8 mouse cellular contexts compared by ENCODE assay signal in the genomic region with DNA sequence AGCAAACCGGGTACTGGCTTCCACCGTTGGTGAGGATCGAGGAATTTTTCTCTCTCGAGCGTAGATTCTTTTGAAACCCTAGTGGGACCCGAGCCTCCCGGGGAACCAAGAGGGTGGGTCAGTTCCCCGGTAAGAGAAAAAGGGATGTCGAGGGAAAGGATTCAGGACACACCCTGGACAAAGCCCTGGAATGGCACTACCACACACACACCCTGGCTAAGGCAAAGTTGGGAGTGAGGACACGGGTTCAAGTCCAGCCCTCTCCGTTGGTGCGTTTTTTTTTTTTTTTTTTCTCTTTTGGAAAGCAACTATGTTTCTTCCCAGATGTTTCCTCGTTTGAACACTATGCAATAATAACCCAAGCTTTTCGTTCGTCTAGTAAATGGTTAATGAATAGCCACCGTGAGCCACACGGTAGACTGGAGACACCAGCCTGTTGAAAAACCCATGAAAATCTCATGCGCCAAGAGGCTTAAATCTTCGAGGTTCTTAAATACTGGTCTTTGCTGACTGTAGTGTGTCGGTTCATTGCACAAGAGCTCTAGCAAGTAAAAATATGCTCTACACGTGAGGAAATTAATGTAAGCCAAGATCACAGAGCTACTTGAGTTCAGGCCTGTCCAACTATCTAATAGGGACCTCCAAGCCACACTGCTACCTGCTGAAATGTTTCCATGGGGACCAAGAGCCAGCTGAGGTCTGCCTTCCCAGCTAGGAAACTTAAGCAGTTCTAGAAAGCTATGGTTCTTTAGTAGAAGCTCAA. TPM values are rescaled to one million over a fixed set of nuclear protein-coding genes. Genes with fewer than 3 reads are reported as not detected.
A peak's percentile ranks its signal among the peaks of the same experiment; 100 is the strongest.
DNase-seq lines count a peak whose midpoint lies in the region; ATAC-seq and TF ChIP-seq lines count a peak whose summit lies in the region.

No protein-coding gene starts in this region.

- peak overlapping the region; percentile 68 for H3K9ac ChIP-seq in kidney, embryonic 15.5 days
- H3K9ac ChIP-seq in hindbrain, embryonic 14.5 days = peak overlapping the region; percentile 88
- peak overlapping the region; percentile 95 for H3K9ac ChIP-seq in midbrain, embryonic 16.5 days (ENCODE audit: low read depth, low read length)

- no peaks in the 10 kb centered on the region for H3K27me3 ChIP-seq in kidney, embryonic 15.5 days
- H3K27me3 ChIP-seq in hindbrain, embryonic 14.5 days (ENCODE audit: control insufficient read depth, insufficient read depth, low read length) = no peaks in the 10 kb centered on the region
- H3K27me3 ChIP-seq in midbrain, embryonic 16.5 days (ENCODE audit: control insufficient read depth, insufficient read depth, low read depth, low read length) = no peaks in the 10 kb centered on the region

- no peak; the same call in 1 of the 2 replicates for ATAC-seq in kidney, embryonic 15.5 days (replicated peaks; ENCODE audit: low FRiP score)
- no peak for ATAC-seq in hindbrain, embryonic 14.5 days (ENCODE audit: low FRiP score)
- ATAC-seq in midbrain, embryonic 16.5 days = no peak; the same call in none of the 2 replicates
- no peak for ATAC-seq in cerebellum, adult (ENCODE audit: insufficient number of reproducible peaks, low FRiP score, low TSS enrichment)

- TF ChIP-seq POLR2A in bone marrow, adult 2 months (IDR thresholded peaks at IDR 0.05; ENCODE audit: borderline replicate concordance, control insufficient read depth, low read depth, low read length) = no peak

- no peak for DNase-seq in kidney, postnatal 10 days
- DNase-seq in hindbrain, embryonic 14.5 days (ENCODE audit: low spot score) = no peak
- DNase-seq in layer of hippocampus, postnatal 36 days = no peak
- no peak for DNase-seq in gastrocnemius, adult 8-10 months (ENCODE audit: low spot score in 2 of 2)

- no peak for TF ChIP-seq CTCF in bone marrow, adult 2 months (IDR thresholded peaks at IDR 0.05; ENCODE audit: control insufficient read depth, insufficient read depth, low read length)

- WGBS in kidney, embryonic 15.5 days = 18% methylated on average over 21 of the region's 21 CpGs
- 13% methylated on average over 21 of the region's 21 CpGs for WGBS in bone marrow, adult 2 months
- 27% methylated on average over 21 of the region's 21 CpGs for WGBS in hindbrain, embryonic 14.5 days
- 27% methylated on average over 21 of the region's 21 CpGs for WGBS in midbrain, embryonic 16.5 days

- H3K27ac ChIP-seq in kidney, embryonic 15.5 days = peak overlapping the region; percentile 100
- H3K27ac ChIP-seq in bone marrow, adult 2 months (ENCODE audit: control insufficient read depth, insufficient read depth, low read depth, low read length, poor library complexity) = peak overlapping the region; percentile 100
- peak overlapping the region; percentile 96 for H3K27ac ChIP-seq in hindbrain, embryonic 14.5 days
- H3K27ac ChIP-seq in midbrain, embryonic 16.5 days (ENCODE audit: low read length) = peak overlapping the region; percentile 94

- peaks cover 31% of the 10 kb centered on the region for H3K4me1 ChIP-seq in kidney, embryonic 15.5 days
- H3K4me1 ChIP-seq in bone marrow, adult 2 months (ENCODE audit: control insufficient read depth, insufficient read depth, low read length) = no peaks in the 10 kb centered on the region; the same call in 1 of the 2 replicates
- H3K4me1 ChIP-seq in hindbrain, embryonic 14.5 days (replicated peaks; ENCODE audit: control insufficient read depth, insufficient read depth, low read length) = peaks cover 17% of the 10 kb centered on the region
- peaks cover 19% of the 10 kb centered on the region for H3K4me1 ChIP-seq in midbrain, embryonic 16.5 days (ENCODE audit: control insufficient read depth, insufficient read depth, low read length)

- peak overlapping the region; percentile 65 for H3K4me2 ChIP-seq in kidney, embryonic 15.5 days
- H3K4me2 ChIP-seq in hindbrain, embryonic 14.5 days (replicated peaks) = peak overlapping the region; percentile 72
- peak overlapping the region; percentile 64 for H3K4me2 ChIP-seq in midbrain, embryonic 16.5 days (ENCODE audit: low read length)

- peak overlapping the region; percentile 68 for H3K4me3 ChIP-seq in kidney, embryonic 15.5 days (replicated peaks)
- H3K4me3 ChIP-seq in bone marrow, adult 2 months (replicated peaks; ENCODE audit: control insufficient read depth, low read depth, low read length) = peak overlapping the region; percentile 96
- H3K4me3 ChIP-seq in hindbrain, embryonic 14.5 days (replicated peaks; ENCODE audit: low read length) = peak overlapping the region; percentile 73
- peak overlapping the region; percentile 79 for H3K4me3 ChIP-seq in midbrain, embryonic 16.5 days (ENCODE audit: low read depth, low read length)

- no peaks in the 10 kb centered on the region for H3K9me3 ChIP-seq in kidney, embryonic 15.5 days (replicated peaks)
- H3K9me3 ChIP-seq in hindbrain, embryonic 14.5 days (ENCODE audit: control insufficient read depth, low read length) = no peaks in the 10 kb centered on the region
- no peaks in the 10 kb centered on the region for H3K9me3 ChIP-seq in midbrain, embryonic 16.5 days (replicated peaks; ENCODE audit: control insufficient read depth, low read length, poor library complexity, severe bottlenecking)

- H3K36me3 ChIP-seq in kidney, embryonic 15.5 days = peaks cover 60% of the 10 kb centered on the region
- H3K36me3 ChIP-seq in hindbrain, embryonic 14.5 days (replicated peaks; ENCODE audit: control insufficient read depth, insufficient read depth) = peaks cover 43% of the 10 kb centered on the region
- H3K36me3 ChIP-seq in midbrain, embryonic 16.5 days (ENCODE audit: control insufficient read depth, insufficient read depth, low read length) = peaks cover 22% of the 10 kb centered on the region

RNA-seq across cellular contexts. Expression of a gene that starts 0.5 kb away (rescaled TPM):
- polyA plus RNA-seq in kidney, embryonic 15.5 days (2015; fragmentation: Nextera tagmentation; extraction: Ambion mirVana) = 47.0 and 49.0 TPM in 2 replicates
- 4.8 and 20.2 TPM in 2 replicates for polyA plus RNA-seq in bone marrow, adult 2 months (2011; ENCODE audit: insufficient read depth, insufficient read length, low replicate concordance, missing spikeins)
- 31.0 and 32.3 TPM in 2 replicates for polyA plus RNA-seq in hindbrain, embryonic 14.5 days (2014; fragmentation: Nextera tagmentation; extraction: Ambion mirVana)
- 35.5 and 38.2 TPM in 2 replicates for polyA plus RNA-seq in midbrain, embryonic 16.5 days (2015; fragmentation: Nextera tagmentation; extraction: Ambion mirVana)
- 10 to 100 TPM in 1 of 2 experiments, 1 to 10 TPM in 1; 9.8 to 11.7 TPM for total RNA-seq in layer of hippocampus, postnatal 36 days (2021)
- total RNA-seq in gastrocnemius, adult 8-10 months (2022) = 1 to 10 TPM; 4.0 to 7.4 (median 6.1) TPM

RNA-seq across cellular contexts. Expression of a gene that starts 0.9 kb away (rescaled TPM):
- polyA plus RNA-seq in kidney, embryonic 15.5 days (2015; fragmentation: Nextera tagmentation; extraction: Ambion mirVana) = 8.6 and 9.6 TPM in 2 replicates
- polyA plus RNA-seq in bone marrow, adult 2 months (2011; ENCODE audit: insufficient read depth, insufficient read length, low replicate concordance, missing spikeins) = 1.1 and 3.3 TPM in 2 replicates
- 14.2 and 15.9 TPM in 2 replicates for polyA plus RNA-seq in hindbrain, embryonic 14.5 days (2014; fragmentation: Nextera tagmentation; extraction: Ambion mirVana)
- 16.2 and 17.5 TPM in 2 replicates for polyA plus RNA-seq in midbrain, embryonic 16.5 days (2015; fragmentation: Nextera tagmentation; extraction: Ambion mirVana)
- total RNA-seq in layer of hippocampus, postnatal 36 days (2021) = 10 to 100 TPM; 17.1 to 17.7 TPM
- total RNA-seq in gastrocnemius, adult 8-10 months (2022) = 1 to 10 TPM; 2.8 to 3.8 (median 2.9) TPM

RNA-seq across cellular contexts. Expression of a gene that starts 19.4 kb away (rescaled TPM):
- 10.0 and 12.3 TPM in 2 replicates for polyA plus RNA-seq in kidney, embryonic 15.5 days (2015; fragmentation: Nextera tagmentation; extraction: Ambion mirVana)
- polyA plus RNA-seq in bone marrow, adult 2 months (2011; ENCODE audit: insufficient read depth, insufficient read length, low replicate concordance, missing spikeins) = 0.63 TPM in 1 of 2 replicates, not detected in the other
- 24.6 and 26.5 TPM in 2 replicates for polyA plus RNA-seq in hindbrain, embryonic 14.5 days (2014; fragmentation: Nextera tagmentation; extraction: Ambion mirVana)
- polyA plus RNA-seq in midbrain, embryonic 16.5 days (2015; fragmentation: Nextera tagmentation; extraction: Ambion mirVana) = 14.1 and 14.4 TPM in 2 replicates
- 10 to 100 TPM; 16.3 to 17.9 TPM for total RNA-seq in layer of hippocampus, postnatal 36 days (2021)
- total RNA-seq in gastrocnemius, adult 8-10 months (2022) = 10 to 100 TPM; 13.0 to 18.3 (median 14.1) TPM

RNA-seq across cellular contexts. Expression of a gene that starts 22.3 kb away (rescaled TPM):
- polyA plus RNA-seq in kidney, embryonic 15.5 days (2015; fragmentation: Nextera tagmentation; extraction: Ambion mirVana) = 0.33 TPM in 1 of 2 replicates, not detected in the other
- polyA plus RNA-seq in bone marrow, adult 2 months (2011; ENCODE audit: insufficient read depth, insufficient read length, low replicate concordance, missing spikeins) = not detected in 2 replicates
- polyA plus RNA-seq in hindbrain, embryonic 14.5 days (2014; fragmentation: Nextera tagmentation; extraction: Ambion mirVana) = 2.2 and 2.9 TPM in 2 replicates
- 2.7 and 2.8 TPM in 2 replicates for polyA plus RNA-seq in midbrain, embryonic 16.5 days (2015; fragmentation: Nextera tagmentation; extraction: Ambion mirVana)
- not detected for total RNA-seq in layer of hippocampus, postnatal 36 days (2021)
- total RNA-seq in gastrocnemius, adult 8-10 months (2022) = not detected

RNA-seq across cellular contexts. Expression of a gene that starts 26.2 kb away (rescaled TPM):
- 0.44 and 0.81 TPM in 2 replicates for polyA plus RNA-seq in kidney, embryonic 15.5 days (2015; fragmentation: Nextera tagmentation; extraction: Ambion mirVana)
- polyA plus RNA-seq in bone marrow, adult 2 months (2011; ENCODE audit: insufficient read depth, insufficient read length, low replicate concordance, missing spikeins) = 0.70 and 2.1 TPM in 2 replicates
- 0.18 and 0.44 TPM in 2 replicates for polyA plus RNA-seq in hindbrain, embryonic 14.5 days (2014; fragmentation: Nextera tagmentation; extraction: Ambion mirVana)
- 0.51 and 0.67 TPM in 2 replicates for polyA plus RNA-seq in midbrain, embryonic 16.5 days (2015; fragmentation: Nextera tagmentation; extraction: Ambion mirVana)
- total RNA-seq in layer of hippocampus, postnatal 36 days (2021) = under 1 TPM; 0.66 to 0.95 TPM
- under 1 TPM in 3 of 4 experiments, not detected in 1; 0.05 to 0.16 (median 0.07) TPM for total RNA-seq in gastrocnemius, adult 8-10 months (2022)
